Mouse (Mus musculus) ES-Bruce4 (cell line): ENCODE data around the gene Fbxo28.

Experiments
- CTCF ChIP-seq: IDR thresholded peaks from one replicate; pipeline ENCODE4 v1.8.1; 2011; ENCODE audit warnings: low read depth, low read length
- EP300 ChIP-seq: IDR thresholded peaks from 2 replicates; pipeline ENCODE4 v1.6.1; 2011; ENCODE audit warnings: low read depth, low read length; ENCODE audit not compliant: insufficient read depth
- POLR2A ChIP-seq: IDR thresholded peaks from one replicate; pipeline ENCODE4 v1.8.1; 2011; ENCODE audit warnings: low read length; ENCODE audit not compliant: insufficient read depth

GRCm38 (mm10) chr1:182302916-182303315 is 38.5 kb downstream of the Fbxo28 start:
- TF ChIP-seq POLR2A: no peak
- no peak for TF ChIP-seq CTCF
- TF ChIP-seq EP300: no peak
